Mouse (Mus musculus) kidney, postnatal 0 days (tissue): ENCODE measurements at regions not wholly inside any gene's neighbourhood (a gene's known extent, or its start where the extent isn't known, plus 50 kb on each side); places are given as distances from the start of the nearest gene placed in this dataset.

Source experiments
- ATAC-seq: fragments of 200-750 bp; cut with Nextera tagmentation; replicated peaks from 2 replicates; pipeline ENCODE4 v1.8.0; 2017; ENCODE audit warnings: low read depth, moderate number of reproducible peaks, moderate TSS enrichment, moderate library complexity; ENCODE audit not compliant: low FRiP score
- DNase-seq: peaks from one replicate; pipeline ENCODE4 v3.0.0-alpha.2; 2016; ENCODE audit warnings: low spot score
- H3K27ac ChIP-seq: fragments of 300-500 bp; sonication (generic); 2 replicates; pipeline ENCODE4 v1.5.1; 2014; ENCODE audit warnings: mild to moderate bottlenecking
- H3K27me3 ChIP-seq: fragments of 300-500 bp; sonication (generic); 2 replicates; pipeline ENCODE4 v1.6.1; 2014; ENCODE audit warnings: low read length, mixed read lengths; ENCODE audit not compliant: insufficient read depth
- H3K36me3 ChIP-seq: fragments of 300-500 bp; sonication (generic); 2 replicates; pipeline ENCODE4 v1.6.1; 2014; ENCODE audit warnings: low read length, mixed read lengths; ENCODE audit not compliant: insufficient read depth
- H3K4me1 ChIP-seq: fragments of 300-500 bp; sonication (generic); replicated peaks from 2 replicates; pipeline ENCODE4 v1.6.1; 2014; ENCODE audit warnings: antibody characterized with exemption, low read length, mixed read lengths; ENCODE audit not compliant: insufficient read depth
- H3K4me2 ChIP-seq: fragments of 300-500 bp; sonication (generic); 2 replicates; pipeline ENCODE4 v1.6.1; 2014; ENCODE audit warnings: mild to moderate bottlenecking, low read length, moderate library complexity, mixed read lengths
- H3K4me3 ChIP-seq: fragments of 300-500 bp; sonication (generic); replicated peaks from 2 replicates; pipeline ENCODE4 v1.5.1; 2014; ENCODE audit warnings: low read depth, low read length
- H3K9ac ChIP-seq: fragments of 300-500 bp; sonication (generic); 2 replicates; pipeline ENCODE4 v1.6.1; 2014; ENCODE audit warnings: low read depth, low read length
- H3K9me3 ChIP-seq: fragments of 300-500 bp; sonication (generic); replicated peaks from 2 replicates; pipeline ENCODE4 v1.6.1; 2016; ENCODE audit warnings: low read length, inconsistent platforms, mixed read lengths
- CTCF ChIP-seq: IDR thresholded peaks from 2 replicates; pipeline ENCODE4 v1.5.1; 2016; ENCODE audit warnings: antibody characterized with exemption, low read depth, mild to moderate bottlenecking, moderate library complexity
- WGBS: fragments of 180-500 bp; shearing (Covaris S2); extraction: QIAGEN DNeasy Blood & Tissue Kit; methylation state at CpG from one replicate; pipeline ENCODE4 v1.1.7; 2014; 5-methylcytosine and 5-hydroxymethylcytosine counted together

- H3K36me3 ChIP-seq: no peaks in the 10 kb centered on the region
- H3K9me3 ChIP-seq: no peaks in the 10 kb centered on the region
- no peak overlapping the region for H3K27ac ChIP-seq
- 64% methylated on average over 2 of the region's 2 CpGs for WGBS
- DNase-seq: no peak
- H3K4me1 ChIP-seq: no peaks in the 10 kb centered on the region
- TF ChIP-seq CTCF: no peak
- no peak; the same call in 1 of the 2 replicates for ATAC-seq
- no peaks in the 10 kb centered on the region for H3K27me3 ChIP-seq
- H3K9ac ChIP-seq: no peak overlapping the region
- H3K4me2 ChIP-seq: no peak overlapping the region
- H3K4me3 ChIP-seq: no peak overlapping the region
Measured at GRCm38 (mm10) chr14:99603257-99603656, 304.8 kb downstream of the Klf5 start.

GRCm38 (mm10) chr14:99605351-99606100 lies 307.0 kb downstream of the Klf5 start:
- H3K36me3 ChIP-seq: no peaks in the 10 kb centered on the region
- H3K9me3 ChIP-seq: no peaks in the 10 kb centered on the region
- H3K27ac ChIP-seq: no peak overlapping the region
- no peak for TF ChIP-seq CTCF
- no peak overlapping the region for H3K9ac ChIP-seq
- H3K27me3 ChIP-seq: no peaks in the 10 kb centered on the region
- H3K4me1 ChIP-seq: no peaks in the 10 kb centered on the region
- no peak overlapping the region for H3K4me3 ChIP-seq
- DNase-seq (no peak), ATAC-seq (no peak)
- H3K4me2 ChIP-seq: no peak overlapping the region
- 63% methylated on average over 6 of the region's 6 CpGs for WGBS

GRCm38 (mm10) chr14:99609003-99609402 lies 310.5 kb downstream of the Klf5 start:
- ATAC-seq: no peak

GRCm38 (mm10) chr14:99611435-99611834 lies 312.9 kb downstream of the Klf5 start:
- Histone ChIP-seq H3K4me2 (no peak overlapping the region), H3K27ac (no peak overlapping the region), H3K4me1 (no peaks in the 10 kb centered on the region), H3K9ac (no peak overlapping the region), H3K9me3 (no peaks in the 10 kb centered on the region), H3K27me3 (no peaks in the 10 kb centered on the region), H3K4me3 (no peak overlapping the region), H3K36me3 (no peaks in the 10 kb centered on the region)
- no peak for TF ChIP-seq CTCF
- ATAC-seq (no peak), DNase-seq (no peak)
- WGBS: 93% methylated on average over 5 of the region's 5 CpGs

More at GRCm38 (mm10) chr14:99609003-99609402, 310.5 kb downstream of the Klf5 start:
- 91% methylated on average over 2 of the region's 2 CpGs for WGBS
- H3K9me3 ChIP-seq: no peaks in the 10 kb centered on the region
- H3K27ac ChIP-seq: no peak overlapping the region
- no peaks in the 10 kb centered on the region for H3K36me3 ChIP-seq
- no peak overlapping the region for H3K4me2 ChIP-seq
- TF ChIP-seq CTCF: no peak
- H3K4me1 ChIP-seq: no peaks in the 10 kb centered on the region
- DNase-seq: no peak
- no peak overlapping the region for H3K9ac ChIP-seq
- no peaks in the 10 kb centered on the region for H3K27me3 ChIP-seq
- H3K4me3 ChIP-seq: no peak overlapping the region

- DNase-seq (no peak), ATAC-seq (no peak)
- no peak overlapping the region for H3K4me2 ChIP-seq
- no peaks in the 10 kb centered on the region for H3K9me3 ChIP-seq
- WGBS: 79% methylated on average over 3 of the region's 3 CpGs
- H3K36me3 ChIP-seq: no peaks in the 10 kb centered on the region
- H3K27me3 ChIP-seq: no peaks in the 10 kb centered on the region
- H3K9ac ChIP-seq: no peak overlapping the region
- no peak overlapping the region for H3K4me3 ChIP-seq
- TF ChIP-seq CTCF: no peak
- H3K27ac ChIP-seq: no peak overlapping the region
- H3K4me1 ChIP-seq: no peaks in the 10 kb centered on the region
Measured at GRCm38 (mm10) chr14:99612114-99612513, 313.6 kb downstream of the Klf5 start.

- TF ChIP-seq CTCF: no peak
- Histone ChIP-seq H3K4me1 (no peaks in the 10 kb centered on the region), H3K9me3 (no peaks in the 10 kb centered on the region), H3K36me3 (no peaks in the 10 kb centered on the region), H3K27ac (no peak overlapping the region), H3K27me3 (no peaks in the 10 kb centered on the region), H3K4me3 (no peak overlapping the region), H3K9ac (no peak overlapping the region), H3K4me2 (no peak overlapping the region)
- WGBS: 66% methylated on average over 3 of the region's 3 CpGs
- ATAC-seq (no peak), DNase-seq (no peak)
Measured at GRCm38 (mm10) chr14:99614748-99615147, 316.3 kb downstream of the Klf5 start.
